Mouse (Mus musculus): Measurements from ENCODE around the gene Nudt21. TPM values are rescaled to one million over a fixed set of nuclear protein-coding genes. Genes with fewer than 3 reads are reported as not detected.
A peak's percentile ranks its signal among the peaks of the same experiment; 100 is the strongest.
"Not testable (repeated sequence)": the region's sequence is repeated elsewhere in the genome, so short reads cannot be mapped to it uniquely, and the experiment has no call there.

The Nudt21 gene
- total RNA-seq (2021): 10 to 100 TPM; 66.4 to 75.8 TPM

DNA sequence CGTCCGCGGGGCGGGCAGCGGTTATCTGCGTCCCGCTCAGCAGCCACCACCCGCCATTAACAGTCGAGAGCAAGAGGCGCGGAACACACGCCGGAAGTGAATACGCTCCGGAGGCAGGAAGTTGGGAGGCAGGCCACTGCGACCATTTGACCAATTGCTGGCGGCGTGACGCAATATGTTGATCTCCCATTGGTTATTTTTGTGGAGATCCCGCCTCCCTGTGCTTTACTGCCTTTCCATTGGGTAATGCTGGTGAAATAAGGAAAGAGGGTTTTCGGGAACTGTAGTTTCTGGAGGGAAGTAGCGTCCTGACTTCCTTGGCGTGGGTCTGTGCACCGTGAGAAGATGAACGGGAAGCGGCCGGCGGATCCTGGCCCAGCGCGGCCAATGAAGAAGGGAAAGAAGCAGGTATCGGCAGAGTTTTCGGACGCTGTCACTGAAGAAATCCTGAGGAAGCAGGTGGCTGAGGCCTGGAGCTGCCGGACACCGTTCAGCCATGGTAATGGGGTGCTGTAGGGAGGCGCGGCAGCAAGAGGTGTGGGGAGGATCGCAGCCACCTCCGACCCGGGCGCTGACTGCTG is at the start of gene Nudt21, which contains the start of gene Ogfod1:
Gene Nudt21 (minus strand): TSS at position 88 of the 581 bp plus-strand sequence.
Gene Ogfod1 (plus strand): TSS at position 255 of the 581 bp plus-strand sequence.
- DNase-seq (ENCODE audit: extremely low spot score in 1 of 2, low spot score in 2 of 2): peak; percentile 95 to 98
- intact Hi-C loops (cut with DNase I): no loop called here

DNA sequence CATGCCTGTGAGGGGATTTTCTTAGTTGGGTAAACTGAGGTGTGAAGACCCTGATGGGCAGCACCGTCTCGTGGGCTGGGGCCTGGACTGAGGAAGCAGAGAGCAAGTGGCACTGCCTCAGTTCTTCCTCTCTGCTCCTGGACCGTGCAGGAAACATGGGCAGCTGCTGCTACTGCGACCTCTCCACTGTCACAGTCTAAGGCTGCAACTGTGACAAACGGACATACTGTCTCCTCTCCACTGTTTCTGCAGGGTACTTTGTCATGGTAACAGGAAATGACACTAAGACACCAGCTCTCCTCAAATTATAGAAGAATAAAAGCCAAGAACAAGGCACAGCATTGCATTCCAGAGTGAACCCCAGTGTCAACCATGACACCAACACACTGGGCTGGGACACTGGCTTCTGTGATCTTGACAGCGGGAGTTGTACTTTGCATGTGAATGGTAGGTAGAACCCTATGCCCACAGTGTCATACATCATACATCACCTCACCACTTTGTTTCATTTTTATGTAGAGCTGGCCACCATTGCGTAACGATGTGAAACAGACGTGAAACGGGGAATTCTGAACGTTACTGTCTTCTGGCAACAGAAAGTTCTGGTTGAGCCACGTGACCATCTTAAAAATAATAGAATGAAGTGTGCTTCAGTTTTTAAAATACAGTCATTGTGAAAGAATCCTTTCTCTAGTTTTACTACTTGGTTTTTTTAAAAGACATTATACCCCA is 39.8 kb upstream of the Nudt21 start:
- intact Hi-C loops (cut with DNase I): no loop called here

DNA sequence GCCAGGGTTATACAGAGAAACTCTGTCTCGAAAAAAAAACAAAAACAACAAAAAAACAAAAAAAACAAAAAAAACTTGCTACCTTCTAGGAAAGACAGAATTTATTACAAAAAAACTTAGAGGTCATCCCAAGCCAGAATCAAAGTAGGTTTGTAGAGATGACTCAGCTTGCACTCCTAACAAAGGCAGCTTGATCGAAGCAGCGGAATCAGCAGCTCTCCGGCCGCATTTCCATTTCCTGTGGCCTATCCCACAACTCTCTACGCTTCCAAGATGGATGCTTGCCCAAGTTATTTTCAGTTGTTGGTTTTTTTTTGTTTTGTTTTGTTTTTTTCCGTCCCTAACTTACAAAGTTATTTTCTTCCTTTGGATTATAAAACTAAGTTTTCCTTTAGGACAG is 32.0 kb upstream of the Nudt21 start:
- no peak for DNase-seq (ENCODE audit: extremely low spot score in 1 of 2, low spot score in 2 of 2)
- intact Hi-C loops (cut with DNase I): no loop called here

More for the DNA sequence above, 39.8 kb upstream of the Nudt21 start:
- no peak for DNase-seq (ENCODE audit: extremely low spot score in 1 of 2, low spot score in 2 of 2)

DNA sequence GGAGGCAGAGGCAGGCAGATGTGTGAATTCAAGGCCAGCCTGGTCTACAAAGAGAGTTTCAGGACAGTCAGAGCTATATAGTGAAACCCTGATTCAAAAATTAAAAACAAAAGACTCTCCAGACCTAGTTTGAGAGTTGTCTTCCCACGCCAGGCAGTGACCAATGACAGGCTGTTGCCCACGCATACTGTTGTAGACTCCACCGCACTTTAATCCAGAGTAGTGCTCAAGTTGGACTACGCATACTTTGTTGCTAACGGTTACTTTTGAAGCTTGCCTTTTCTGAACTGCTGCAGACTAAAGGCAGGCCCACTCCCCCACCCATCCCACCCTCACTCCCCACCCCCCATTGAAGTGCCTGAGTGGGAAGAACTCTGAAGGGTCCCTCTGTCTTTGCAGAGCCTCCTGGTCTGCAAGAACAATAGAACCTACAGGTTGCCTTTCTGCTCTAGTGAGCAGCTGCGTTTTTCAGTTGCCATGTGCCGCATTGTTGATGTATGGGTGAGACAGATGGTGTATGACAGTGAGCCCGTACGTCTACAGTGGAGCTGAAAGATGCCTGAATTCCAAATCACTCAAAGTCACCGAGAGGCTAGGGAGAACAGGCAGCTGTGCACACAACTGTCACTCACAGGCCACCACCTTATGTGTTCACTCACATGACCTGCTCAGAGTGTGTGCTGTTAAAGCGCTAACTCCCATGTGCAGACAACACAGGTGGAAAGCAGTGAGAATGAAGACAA is 29.5 kb upstream of the Nudt21 start:
- intact Hi-C loops (cut with DNase I): no loop called here
- DNase-seq (ENCODE audit: extremely low spot score in 1 of 2, low spot score in 2 of 2): no peak

DNA sequence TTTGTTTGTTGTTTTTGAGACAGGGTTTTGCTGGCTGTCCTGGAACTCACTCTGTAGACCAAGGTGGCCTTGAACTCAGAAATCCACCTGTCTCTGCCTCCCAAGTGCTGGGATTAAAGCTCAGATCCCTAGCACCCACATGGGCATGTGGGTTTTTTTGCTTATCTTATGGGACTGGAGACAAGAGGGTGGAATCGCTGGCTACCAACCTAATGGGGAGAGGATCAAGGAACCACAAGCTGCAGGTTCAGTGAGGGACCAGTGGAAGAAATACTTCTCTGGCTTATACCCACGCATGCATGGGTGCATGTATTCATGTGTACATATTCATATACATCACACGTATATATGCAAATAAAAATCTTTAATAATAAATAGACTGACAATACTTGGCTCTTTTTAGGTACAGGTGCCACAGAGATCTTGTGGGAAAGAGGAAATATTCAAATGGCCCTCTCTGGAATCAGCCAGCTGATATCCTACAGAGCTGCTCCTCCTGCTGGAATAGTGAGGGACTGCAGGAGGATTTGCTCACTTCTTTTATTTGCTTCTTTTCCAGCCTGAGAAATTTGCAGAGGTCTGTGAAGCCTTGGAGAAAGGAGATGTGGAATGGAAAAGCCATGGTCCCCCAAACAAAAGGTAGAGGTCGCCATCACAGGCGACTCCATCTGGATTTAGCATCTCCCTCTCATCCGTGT is 20.5 kb upstream of the Nudt21 start:
- intact Hi-C loops (cut with DNase I): no loop called here

GRCm38 (mm10) chr8:94052696-94053095 is 15.9 kb upstream of the Nudt21 start:
- no peak for DNase-seq (ENCODE audit: extremely low spot score in 1 of 2, low spot score in 2 of 2)
- intact Hi-C loops (cut with DNase I): no loop called here

More for the DNA sequence above, 20.5 kb upstream of the Nudt21 start:
- peak; percentile 36 to 57 for DNase-seq (ENCODE audit: extremely low spot score in 1 of 2, low spot score in 2 of 2)

DNA sequence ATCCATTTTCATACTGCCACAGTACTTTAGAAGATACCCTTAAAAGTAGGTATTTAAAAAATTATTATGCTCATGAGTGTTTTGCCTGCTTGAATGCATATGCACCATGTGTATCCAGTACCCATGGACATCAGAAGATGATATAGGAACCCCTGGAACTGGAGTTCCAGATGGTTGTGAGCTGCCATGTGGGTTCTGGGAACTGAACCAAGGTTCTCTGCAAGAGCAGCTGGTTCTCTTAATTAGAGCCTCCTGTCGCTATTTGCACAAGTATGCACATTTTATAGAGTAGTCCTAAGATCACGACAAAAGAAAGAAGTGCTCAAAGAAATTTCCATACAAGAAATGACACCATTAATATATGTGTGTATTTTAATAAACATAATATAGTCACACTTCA is 11.0 kb upstream of the Nudt21 start:
- intact Hi-C loops (cut with DNase I): no loop called here
- DNase-seq (ENCODE audit: extremely low spot score in 1 of 2, low spot score in 2 of 2): peak in 1 of 2 experiments; percentile 16

GRCm38 (mm10) chr8:94037806-94038205 is 975 bp upstream of the Nudt21 start:
- no peak for DNase-seq (ENCODE audit: extremely low spot score in 1 of 2, low spot score in 2 of 2)
- intact Hi-C loops (cut with DNase I): no loop called here

- peak; percentile 46 to 82 for DNase-seq (ENCODE audit: extremely low spot score in 1 of 2, low spot score in 2 of 2)
- intact Hi-C loops (cut with DNase I): not testable (repeated sequence)
Measured at GRCm38 (mm10) chr8:94036541-94036940, 290 bp downstream of the Nudt21 start.

- DNase-seq (ENCODE audit: extremely low spot score in 1 of 2, low spot score in 2 of 2): no peak
- intact Hi-C loops (cut with DNase I): no loop called here
Measured at GRCm38 (mm10) chr8:94035200-94035599, 1.6 kb downstream of the Nudt21 start.

- DNase-seq (ENCODE audit: extremely low spot score in 1 of 2, low spot score in 2 of 2): no peak
- intact Hi-C loops (cut with DNase I): no loop called here
Measured at GRCm38 (mm10) chr8:94033601-94034000, 3.2 kb downstream of the Nudt21 start.

GRCm38 (mm10) chr8:94029701-94030100 is 7.1 kb downstream of the Nudt21 start:
- no peak for DNase-seq (ENCODE audit: extremely low spot score in 1 of 2, low spot score in 2 of 2)
- intact Hi-C loops (cut with DNase I): no loop called here

GRCm38 (mm10) chr8:94023916-94024315 is 12.9 kb downstream of the Nudt21 start:
- no peak for DNase-seq (ENCODE audit: extremely low spot score in 1 of 2, low spot score in 2 of 2)
- intact Hi-C loops (cut with DNase I): no loop called here

DNA sequence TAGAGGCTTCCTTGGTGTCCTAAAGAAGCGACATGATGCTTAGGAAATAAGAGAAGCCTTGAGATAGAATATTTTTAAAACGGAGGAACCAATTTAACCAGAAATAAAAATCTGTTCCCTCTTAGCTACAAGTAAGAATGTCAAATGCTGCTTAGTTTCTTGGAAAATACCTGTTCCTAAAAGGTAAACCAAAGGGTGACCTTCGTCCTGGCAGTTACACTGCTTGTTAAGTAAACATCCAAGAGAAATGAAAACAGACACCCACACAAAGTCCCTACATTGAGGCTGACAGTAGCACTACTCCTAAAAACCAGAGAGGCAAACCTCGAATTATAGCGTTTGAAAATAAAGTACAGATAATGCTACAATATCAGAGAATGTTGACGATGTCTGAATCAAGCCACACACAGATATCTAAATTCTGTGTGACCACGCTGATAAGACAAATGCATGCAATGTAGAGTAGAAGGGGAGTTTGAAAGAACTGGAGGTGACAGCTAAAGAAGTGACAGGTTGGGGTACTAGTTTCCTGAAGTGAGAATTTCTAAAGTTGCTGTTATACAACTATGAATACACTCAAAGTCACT is 23.7 kb downstream of the Nudt21 start:
- intact Hi-C loops (cut with DNase I): no loop called here

DNA sequence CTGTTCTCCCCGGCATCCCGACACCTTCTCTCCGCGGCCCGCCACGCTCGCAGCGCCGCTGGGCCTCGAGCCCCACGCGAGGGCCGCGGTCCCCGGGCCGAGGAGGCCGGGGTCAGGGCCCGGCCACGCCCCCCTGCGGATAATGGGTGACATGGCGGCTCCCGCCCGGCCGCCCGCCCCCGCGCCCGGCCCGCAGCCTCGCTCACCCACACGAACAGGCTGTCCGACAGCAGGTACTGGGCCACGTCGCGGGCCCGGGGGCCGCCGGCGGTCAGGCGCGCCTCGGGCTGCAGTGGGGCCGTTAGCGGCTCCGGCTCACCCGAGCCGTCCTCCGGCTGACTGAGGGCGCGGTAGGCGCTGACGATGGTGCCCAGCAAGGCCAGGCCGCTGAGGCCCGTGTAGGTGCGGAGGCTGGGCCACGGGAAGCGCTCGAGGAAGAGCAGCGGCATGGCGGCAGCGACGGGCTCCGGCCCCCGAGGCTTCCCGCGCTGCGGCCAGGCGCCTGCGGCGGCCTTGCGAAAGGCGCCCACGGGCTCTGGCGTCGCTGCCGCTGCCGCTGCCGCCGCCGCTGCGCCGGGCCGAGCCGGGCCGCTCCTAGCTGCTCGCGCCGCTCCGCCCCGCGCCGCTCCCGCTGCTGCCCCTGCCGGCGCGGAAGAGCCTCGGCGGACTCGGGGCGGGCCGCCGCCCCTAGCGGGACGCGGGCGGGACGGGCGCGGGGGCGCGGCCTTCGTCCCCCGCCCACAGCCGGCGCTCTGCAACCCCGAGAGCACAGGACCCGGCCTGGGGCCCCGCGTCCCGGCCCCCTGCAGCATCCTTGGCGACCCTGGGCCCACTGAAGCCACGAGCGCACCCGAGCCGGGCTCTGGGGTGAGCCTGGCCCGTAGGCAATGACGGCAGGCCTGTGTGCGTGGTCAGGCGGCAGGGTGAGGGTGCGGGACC is 24.5 kb downstream of the Nudt21 start, which contains the start of gene Amfr:
Gene Amfr (minus strand): TSS at position 830 of the 939 bp plus-strand sequence.
- DNase-seq (ENCODE audit: extremely low spot score in 1 of 2, low spot score in 2 of 2): peak; percentile 15 to 78
- intact Hi-C loops (cut with DNase I): no loop called here

More for the DNA sequence above, 23.7 kb downstream of the Nudt21 start:
- DNase-seq (ENCODE audit: extremely low spot score in 1 of 2, low spot score in 2 of 2): no peak

GRCm38 (mm10) chr8:94011076-94012012 is 25.5 kb downstream of the Nudt21 start:
- intact Hi-C loops (cut with DNase I): no loop called here

More at GRCm38 (mm10) chr8:94011076-94012012, 25.5 kb downstream of the Nudt21 start:
- DNase-seq (ENCODE audit: extremely low spot score in 1 of 2, low spot score in 2 of 2): no peak
